Mouse (Mus musculus) liver, adult 2 months (tissue): Measurements from ENCODE around the gene Cacnb1.

Experiments
- CTCF ChIP-seq: fragments of 200-500 bp; IDR thresholded peaks from 2 replicates; pipeline ENCODE4 v1.5.1; 2011; ENCODE audit warnings: low read depth, low read length, control low read depth
- POLR2A ChIP-seq: fragments of 200-500 bp; IDR thresholded peaks from 2 replicates; pipeline ENCODE4 v1.6.1; 2011; ENCODE audit warnings: low read length, control low read depth; ENCODE audit not compliant: insufficient read depth; ENCODE audit errors: extremely low read depth

DNA sequence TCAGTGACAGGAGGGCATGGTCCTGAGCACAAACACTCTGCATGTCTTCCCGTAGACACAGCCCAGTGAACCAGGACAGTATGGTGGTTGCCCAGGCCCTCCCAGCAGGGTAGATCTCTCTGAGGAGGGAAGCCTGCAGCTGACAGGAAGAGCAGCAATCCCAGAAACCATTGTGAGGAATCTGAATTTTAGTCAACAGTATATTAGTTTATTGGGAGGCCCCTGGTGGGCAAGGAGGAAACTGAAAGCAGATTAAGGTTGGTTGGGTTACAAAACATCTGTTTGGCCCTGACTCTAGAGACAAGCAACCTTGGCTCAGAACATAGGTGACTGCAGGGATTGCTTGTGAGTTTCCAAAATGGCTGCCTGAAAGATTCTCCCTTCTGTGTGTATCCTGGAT is 38.9 kb downstream of the Cacnb1 start:
- TF ChIP-seq CTCF: no peak
- no peak for TF ChIP-seq POLR2A
